Mouse (Mus musculus) activated CD4-positive, CD25-positive, alpha-beta regulatory T cell, adult 9 weeks (primary cell): ENCODE data around the gene Rbm11. TPM values are rescaled to one million over a fixed set of nuclear protein-coding genes. Genes with fewer than 3 reads are reported as not detected.

Experiments used
- polyA plus RNA-seq: library from polyadenylated mRNA; unstranded; fragments of 100-300 nt; shearing (Covaris generic); gene quantifications from one replicate; pipeline ENCODE4 v1.2.1, GENCODE M21; 2017

The Rbm11 gene
- polyA plus RNA-seq: 0.93 TPM

GRCm38 (mm10) chr16:75592671-75593500 lies at the start of gene Rbm11:
TSS of gene Rbm11 (plus strand) at chr16:75592844.

DNA sequence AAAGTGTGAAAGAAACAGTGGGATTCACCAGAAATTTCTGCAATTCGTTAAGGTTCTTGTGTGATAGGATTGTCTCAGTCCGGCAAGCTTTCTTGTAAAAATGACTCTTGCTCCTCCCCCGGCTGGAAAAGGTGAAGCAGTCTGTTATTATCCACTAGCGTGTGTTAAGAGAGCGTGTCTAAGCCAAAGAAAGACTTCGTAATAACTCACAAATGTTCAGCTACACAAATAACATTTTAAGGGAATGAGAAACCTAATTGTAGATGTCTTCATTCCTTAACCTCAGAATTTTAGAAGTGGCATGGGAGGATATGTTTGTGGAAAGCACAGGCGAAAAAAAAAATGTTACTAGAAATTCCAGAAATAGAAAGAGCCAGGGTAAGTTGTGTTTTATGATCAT lies 6.7 kb upstream of the Rbm11 start, which contains the start of gene Lipi:
Gene Lipi, minus strand, starts transcription at position 101 of the 400 bp plus-strand sequence.

Other genes starting within 250 kb of the Rbm11 start
- gene Lipi, start 6.8 kb upstream of the Rbm11 start, polyA plus RNA-seq: not detected
- 15.6 TPM for gene Hspa13, start 174.3 kb downstream of the Rbm11 start, polyA plus RNA-seq